Mouse (Mus musculus) hindbrain, embryonic 15.5 days (tissue): ENCODE results near the gene Paf1. TPM values are rescaled to one million over a fixed set of nuclear protein-coding genes. Genes with fewer than 3 reads are reported as not detected.
A peak's percentile ranks its signal among the peaks of the same experiment; 100 is the strongest.

Source experiments
- ATAC-seq: fragments of 200-750 bp; cut with Nextera tagmentation; 2 replicates; pipeline ENCODE4 v1.8.0; 2017; ENCODE audit warnings: low read depth, moderate number of reproducible peaks, moderate TSS enrichment; ENCODE audit not compliant: low FRiP score
- H3K27ac ChIP-seq: fragments of 300-500 bp; sonication (generic); replicated peaks from 2 replicates; pipeline ENCODE4 v1.5.1; 2015; ENCODE audit warnings: mild to moderate bottlenecking, inconsistent platforms
- H3K27me3 ChIP-seq: fragments of 300-500 bp; sonication (generic); 2 replicates; pipeline ENCODE4 v1.6.1; 2015; ENCODE audit warnings: control low read depth, inconsistent platforms
- H3K36me3 ChIP-seq: fragments of 300-500 bp; sonication (generic); 2 replicates; pipeline ENCODE4 v1.6.1; 2015; ENCODE audit warnings: control low read depth, inconsistent platforms
- H3K4me1 ChIP-seq: fragments of 300-500 bp; sonication (generic); replicated peaks from 2 replicates; pipeline ENCODE4 v1.6.1; 2015; ENCODE audit warnings: control low read depth, inconsistent platforms
- H3K4me2 ChIP-seq: fragments of 300-500 bp; sonication (generic); 2 replicates; pipeline ENCODE4 v1.6.1; 2015; ENCODE audit warnings: moderate library complexity, mild to moderate bottlenecking, inconsistent platforms
- H3K4me3 ChIP-seq: fragments of 300-500 bp; sonication (generic); 2 replicates; pipeline ENCODE4 v1.5.1; 2015; ENCODE audit warnings: mild to moderate bottlenecking, inconsistent platforms
- H3K9ac ChIP-seq: fragments of 300-500 bp; sonication (generic); 2 replicates; pipeline ENCODE4 v1.6.1; 2015; ENCODE audit warnings: inconsistent platforms
- H3K9me3 ChIP-seq: fragments of 300-500 bp; sonication (generic); 2 replicates; pipeline ENCODE4 v1.6.1; 2016; ENCODE audit warnings: control low read depth, inconsistent platforms
- WGBS: fragments of 180-500 bp; shearing (Covaris S2); methylation state at CpG from one replicate; pipeline ENCODE4 v1.1.7; 2015; 5-methylcytosine and 5-hydroxymethylcytosine counted together
- polyA plus RNA-seq: library from polyadenylated mRNA; unstranded; fragments of >200 nt; fragmentation: Nextera tagmentation; extraction: Ambion mirVana; gene quantifications from 2 replicates; pipeline ENCODE4 v1.2.1, GENCODE M21; 2015

Paf1 gene
- polyA plus RNA-seq, 1 experiment from 2014 or later: 96.8 TPM

- under 1% methylated on average over 62 of the region's 66 CpGs for WGBS
- H3K4me1 ChIP-seq: peaks cover 45% of the 10 kb centered on the region
- H3K4me3 ChIP-seq: peak within 1 kb of the TSS; percentile 83
- H3K4me2 ChIP-seq: peak within 1 kb of the TSS; percentile 91
- no peaks in the 10 kb centered on the region for H3K27me3 ChIP-seq
- H3K36me3 ChIP-seq: 0 out of 2 replicates have a peak, but pooled peaks cover 3% of the 10 kb centered on the region
- peak within 1 kb of the TSS; percentile 75 for H3K9ac ChIP-seq
- ATAC-seq: peak; percentile 87
- no peaks in the 10 kb centered on the region for H3K9me3 ChIP-seq
- peak within 1 kb of the TSS; percentile 92 for H3K27ac ChIP-seq
Observed at GRCm38 (mm10) chr7:28372251-28373108, 20.3 kb upstream of the Paf1 start, which contains the start of gene Plekhg2. TSS of gene Plekhg2 (minus strand) at chr7:28372599.

DNA sequence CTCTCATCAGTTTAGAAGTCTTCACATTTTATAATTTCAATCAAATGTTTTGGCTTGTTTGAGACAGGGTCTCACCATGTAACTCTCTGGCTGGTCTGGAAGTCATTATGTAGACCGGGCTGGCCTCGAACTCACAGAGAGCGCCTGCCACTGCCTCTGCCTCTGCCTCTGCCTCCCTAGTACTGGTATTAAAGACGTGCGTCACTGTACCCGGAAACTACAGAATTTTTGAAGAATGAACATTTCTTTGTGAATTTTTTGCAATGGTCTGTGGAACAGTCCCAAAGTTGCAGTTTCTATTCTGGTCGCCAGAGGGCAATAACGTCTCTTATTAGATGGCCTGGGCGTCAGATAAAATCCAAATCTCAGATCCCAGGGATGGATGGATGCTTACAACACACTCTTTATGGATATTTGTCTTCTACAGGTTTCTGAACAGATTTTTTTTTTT, 19.6 kb upstream of the Paf1 start:
- ATAC-seq: peak; percentile 27
- Histone ChIP-seq H3K9ac (0 out of 2 replicates have a peak overlapping the region, but pooled peaks have one; percentile 75), H3K9me3 (no peaks in the 10 kb centered on the region), H3K36me3 (no peaks in the 10 kb centered on the region), H3K27ac (peak overlapping the region; percentile 92), H3K4me3 (peak overlapping the region; percentile 83), H3K4me2 (peak overlapping the region; percentile 91), H3K27me3 (no peaks in the 10 kb centered on the region), H3K4me1 (peaks cover 51% of the 10 kb centered on the region)
- 1% methylated on average over 9 of the region's 9 CpGs for WGBS

- H3K4me3 ChIP-seq: no peak overlapping the region
- no peak overlapping the region for H3K9ac ChIP-seq
- H3K9me3 ChIP-seq: no peaks in the 10 kb centered on the region
- H3K27me3 ChIP-seq: no peaks in the 10 kb centered on the region
- H3K4me2 ChIP-seq: no peak overlapping the region
- H3K36me3 ChIP-seq: no peaks in the 10 kb centered on the region
- no peak for ATAC-seq
- peak overlapping the region; percentile 92; the same call in 1 of the 2 replicates for H3K27ac ChIP-seq
- H3K4me1 ChIP-seq: peaks cover 56% of the 10 kb centered on the region
- WGBS: 89% methylated on average over 7 of the region's 7 CpGs
Observed at GRCm38 (mm10) chr7:28373891-28374495, 18.8 kb upstream of the Paf1 start.

DNA sequence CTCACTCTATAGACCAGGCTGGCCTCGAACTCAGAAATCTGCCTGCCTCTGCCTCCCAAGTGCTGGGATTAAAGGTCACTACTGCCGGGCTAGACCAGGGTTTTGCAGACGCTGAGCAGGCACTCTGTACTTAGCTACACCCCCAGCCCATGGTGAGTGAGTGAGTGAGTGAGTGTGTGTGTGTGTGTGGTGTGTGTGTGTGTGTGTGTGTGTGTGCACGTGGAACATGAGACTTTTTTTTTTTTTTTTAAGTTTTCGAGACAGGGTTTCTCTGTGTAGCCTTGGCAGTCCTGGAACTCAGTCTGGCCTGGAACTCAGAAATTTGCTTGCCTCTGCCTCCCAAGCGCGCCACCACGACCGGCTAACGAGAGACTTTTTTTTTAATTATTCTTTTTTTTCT, 18.1 kb upstream of the Paf1 start:
- no peaks in the 10 kb centered on the region for H3K27me3 ChIP-seq
- ATAC-seq: no peak
- H3K9ac ChIP-seq: no peak overlapping the region
- 81% methylated on average over 10 of the region's 10 CpGs for WGBS
- peak overlapping the region; percentile 86; the same call in 1 of the 2 replicates for H3K27ac ChIP-seq
- H3K36me3 ChIP-seq: no peaks in the 10 kb centered on the region
- H3K4me3 ChIP-seq: no peak overlapping the region
- H3K4me2 ChIP-seq: no peak overlapping the region
- H3K4me1 ChIP-seq: peaks cover 61% of the 10 kb centered on the region
- H3K9me3 ChIP-seq: no peaks in the 10 kb centered on the region

DNA sequence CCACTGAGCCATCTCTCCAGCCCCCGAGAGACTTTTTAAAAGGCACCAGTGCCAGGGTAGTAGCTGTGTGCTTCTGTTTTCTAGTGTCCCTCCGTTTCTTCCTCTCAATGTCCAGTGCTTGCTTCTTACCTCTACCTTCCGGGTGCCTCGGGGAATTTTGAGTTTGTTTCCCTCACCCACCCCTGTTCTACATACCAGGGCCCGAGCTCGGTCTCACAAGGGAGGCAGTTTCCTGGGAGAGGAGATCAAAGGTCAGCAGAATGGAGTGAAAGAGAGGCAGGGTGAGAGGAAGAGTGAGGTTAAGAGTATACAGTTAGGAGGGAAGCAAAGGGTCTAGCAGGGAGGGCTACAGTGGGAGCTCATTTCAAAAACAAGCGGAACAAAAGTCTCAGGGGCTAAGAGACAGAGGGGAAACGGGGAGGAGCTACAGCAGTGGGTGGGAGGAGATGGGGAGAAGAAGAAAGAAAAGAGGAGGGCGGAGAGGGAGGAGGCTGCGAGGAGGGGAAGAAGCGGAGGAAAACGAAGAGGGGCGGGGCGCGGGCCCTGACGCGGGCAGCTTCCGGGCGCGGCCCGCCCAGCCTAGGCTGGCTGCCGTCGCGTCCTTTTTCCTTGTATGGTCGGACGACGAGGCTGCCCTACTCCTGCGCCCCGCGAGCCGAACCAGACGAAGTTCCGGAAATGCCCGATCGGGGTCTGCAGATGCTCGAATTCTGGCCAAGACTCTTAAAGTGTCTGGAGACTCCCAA, 17.4 kb upstream of the Paf1 start:
- Histone ChIP-seq H3K4me2 (peak overlapping the region; percentile 73), H3K36me3 (no peaks in the 10 kb centered on the region), H3K4me1 (peaks cover 54% of the 10 kb centered on the region), H3K27me3 (no peaks in the 10 kb centered on the region), H3K27ac (peak overlapping the region; percentile 86), H3K4me3 (peak overlapping the region; percentile 44), H3K9ac (peak overlapping the region; percentile 56), H3K9me3 (no peaks in the 10 kb centered on the region)
- under 1% methylated on average over 36 of the region's 36 CpGs for WGBS
- ATAC-seq: peak; percentile 10

GRCm38 (mm10) chr7:28376011-28376771, 16.6 kb upstream of the Paf1 start:
- no peaks in the 10 kb centered on the region for H3K36me3 ChIP-seq
- peaks cover 50% of the 10 kb centered on the region for H3K4me1 ChIP-seq
- H3K27me3 ChIP-seq: no peaks in the 10 kb centered on the region
- WGBS: 5% methylated on average over 30 of the region's 30 CpGs
- no peak for ATAC-seq
- peak overlapping the region; percentile 86 for H3K27ac ChIP-seq
- peak overlapping the region; percentile 56 for H3K9ac ChIP-seq
- H3K9me3 ChIP-seq: no peaks in the 10 kb centered on the region
- peak overlapping the region; percentile 44 for H3K4me3 ChIP-seq
- H3K4me2 ChIP-seq: peak overlapping the region; percentile 73

- Histone ChIP-seq H3K36me3 (no peaks in the 10 kb centered on the region), H3K9me3 (no peaks in the 10 kb centered on the region), H3K9ac (no peak overlapping the region), H3K4me2 (peak overlapping the region; percentile 86), H3K27me3 (no peaks in the 10 kb centered on the region), H3K27ac (no peak overlapping the region), H3K4me3 (peak overlapping the region; percentile 51), H3K4me1 (peaks cover 57% of the 10 kb centered on the region)
- ATAC-seq: no peak
- 74% methylated on average over 18 of the region's 18 CpGs for whole genome bisulfite sequencing
Observed at GRCm38 (mm10) chr7:28377190-28378065, 15.3 kb upstream of the Paf1 start.

DNA sequence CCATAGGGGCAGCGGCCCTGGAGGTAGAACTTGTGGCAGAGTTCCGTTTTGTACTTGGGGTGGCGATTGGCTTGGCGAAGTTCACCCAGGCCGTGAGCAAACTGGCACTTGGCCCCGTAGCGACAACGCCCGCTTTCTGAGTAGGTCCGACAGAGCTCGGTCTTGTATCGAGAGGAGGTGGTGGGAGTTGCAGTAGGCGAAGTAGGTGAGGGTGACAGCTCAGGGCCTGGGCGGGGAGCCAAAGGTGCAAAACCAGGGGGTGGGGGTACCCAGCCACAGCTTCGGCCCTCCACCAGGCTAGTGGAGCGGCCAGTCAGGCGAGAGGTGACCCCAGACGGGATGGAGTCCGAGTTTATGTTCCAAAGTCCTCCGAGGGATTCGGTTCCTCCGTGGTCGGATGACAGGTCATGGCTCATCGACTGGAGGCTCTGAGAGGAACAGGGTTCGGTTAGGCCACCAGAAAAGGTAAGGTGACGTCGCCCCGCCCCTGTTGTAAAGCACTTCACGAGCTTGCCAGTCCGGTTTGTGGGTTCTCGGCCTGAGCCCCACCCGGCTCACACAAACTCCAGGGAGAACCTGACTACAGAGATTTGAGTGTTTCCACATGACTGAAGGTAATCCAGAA, 14.6 kb upstream of the Paf1 start:
- Histone ChIP-seq H3K36me3 (no peaks in the 10 kb centered on the region), H3K4me3 (peak overlapping the region; percentile 51), H3K9ac (peak overlapping the region; percentile 62), H3K27me3 (no peaks in the 10 kb centered on the region), H3K27ac (no peak overlapping the region; the same call in 1 of the 2 replicates), H3K9me3 (no peaks in the 10 kb centered on the region), H3K4me1 (peaks cover 62% of the 10 kb centered on the region), H3K4me2 (peak overlapping the region; percentile 86)
- 41% methylated on average over 32 of the region's 32 CpGs for WGBS
- ATAC-seq: no peak

- Histone ChIP-seq H3K4me3 (peak overlapping the region; percentile 51), H3K27ac (peak overlapping the region; percentile 75), H3K4me1 (peaks cover 62% of the 10 kb centered on the region), H3K27me3 (no peaks in the 10 kb centered on the region), H3K9me3 (no peaks in the 10 kb centered on the region), H3K36me3 (no peaks in the 10 kb centered on the region), H3K9ac (peak overlapping the region; percentile 62), H3K4me2 (peak overlapping the region; percentile 86)
- ATAC-seq: peak; percentile 21
- 1% methylated on average over 53 of the region's 53 CpGs for WGBS
Observed at GRCm38 (mm10) chr7:28378769-28379651, 13.7 kb upstream of the Paf1 start.
